ENCODE assay signal across 23 mouse cellular contexts in the genomic region with DNA sequence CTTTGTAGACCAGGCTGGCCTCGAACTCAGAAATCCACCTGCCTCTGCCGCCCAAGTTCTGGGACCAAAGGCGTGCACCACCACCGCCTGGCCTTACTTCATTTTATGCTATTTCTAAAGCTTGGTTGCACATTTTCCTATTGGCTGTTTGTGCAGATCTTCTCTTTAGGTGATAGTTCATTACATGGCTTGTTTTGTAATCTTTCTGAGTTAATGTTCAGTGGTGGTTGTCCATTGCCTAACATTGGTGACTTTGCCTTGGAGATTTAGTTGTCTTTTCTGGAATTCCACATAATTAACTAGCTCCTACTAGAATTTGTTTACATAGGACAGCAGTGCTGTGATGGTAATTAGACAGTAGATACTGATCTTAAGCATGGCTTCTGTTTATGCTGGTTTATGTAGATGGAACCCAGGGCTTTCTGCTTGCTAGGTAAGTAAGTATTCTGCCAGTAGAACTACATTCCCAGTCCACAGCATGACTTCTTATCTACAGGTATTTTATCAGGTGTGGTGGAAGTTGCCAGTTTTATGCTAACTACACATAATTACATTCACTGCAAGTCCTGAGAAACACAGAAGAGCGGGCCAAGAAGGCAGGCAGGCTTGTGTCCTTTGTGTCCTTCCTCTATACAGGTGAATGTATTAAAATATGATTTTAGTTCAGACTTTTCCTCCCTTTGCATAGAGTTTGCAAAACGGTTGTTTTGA. TPM values are rescaled to one million over a fixed set of nuclear protein-coding genes. Genes with fewer than 3 reads are reported as not detected.
DNase-seq lines count a peak whose midpoint lies in the region; ATAC-seq and TF ChIP-seq lines count a peak whose summit lies in the region.
"Had no signal": no experiment of that assay in that cellular context is flagged by ENCODE, and none has a peak within 500 bp of the region (broad histone marks: within the 10 kb centered on the region; RNA-seq: fewer than 3 reads in every experiment).

No protein-coding gene starts in this region.

- no peak overlapping the region for H3K4me2 ChIP-seq in intestine, embryonic 16.5 days (ENCODE audit: low read depth, low read length)
- no peak overlapping the region for H3K4me2 ChIP-seq in intestine, embryonic 15.5 days (replicated peaks)
- no peak overlapping the region for H3K4me2 ChIP-seq in liver, embryonic 12.5 days
- H3K4me2 ChIP-seq in intestine, postnatal 0 days (replicated peaks; ENCODE audit: low read depth), result no peak overlapping the region
- peak overlapping the region; percentile 24; the same call in 1 of the 2 replicates for H3K4me2 ChIP-seq in liver, postnatal 0 days (ENCODE audit: low read depth, low read length)
- H3K4me2 ChIP-seq: embryonic facial prominence, embryonic 15.5 days; heart, embryonic 12.5 days; liver, embryonic 13.5 days; midbrain, embryonic 12.5 days had no signal

- H3K27ac ChIP-seq in intestine, embryonic 16.5 days (ENCODE audit: low read length), result peak overlapping the region; percentile 28; the same call in 1 of the 2 replicates
- no peak overlapping the region for H3K27ac ChIP-seq in intestine, embryonic 15.5 days
- peak overlapping the region; percentile 87 for H3K27ac ChIP-seq in liver, adult 2 months (replicated peaks; ENCODE audit: insufficient read depth, low read depth, low read length)
- no peak overlapping the region for H3K27ac ChIP-seq in liver, embryonic 12.5 days
- peak overlapping the region; percentile 21; the same call in 1 of the 2 replicates for H3K27ac ChIP-seq in intestine, postnatal 0 days (ENCODE audit: low read depth, low read length)
- H3K27ac ChIP-seq in liver, postnatal 0 days (ENCODE audit: low read depth), result peak overlapping the region; percentile 88
- H3K27ac ChIP-seq: embryonic facial prominence, embryonic 15.5 days; hindbrain, embryonic 10.5 days; hindbrain, postnatal 0 days; limb, embryonic 10.5 days; liver, embryonic 13.5 days; midbrain, embryonic 12.5 days had no signal

- no peak for TF ChIP-seq CTCF in liver, adult 2 months (IDR thresholded peaks at IDR 0.05; ENCODE audit: low read depth, low read length)
- TF ChIP-seq CTCF in intestine, postnatal 0 days (IDR thresholded peaks at IDR 0.05; ENCODE audit: low read depth), result no peak
- no peak for TF ChIP-seq CTCF in liver, postnatal 0 days (IDR thresholded peaks at IDR 0.05; ENCODE audit: low read depth)

- peak; percentile 27; the same call in 1 of the 2 replicates for TF ChIP-seq EP300 in liver, postnatal 0 days (IDR thresholded peaks at IDR 0.05; ENCODE audit: low read depth)

- H3K9ac ChIP-seq in intestine, embryonic 16.5 days (ENCODE audit: low read depth, low read length), result no peak overlapping the region
- H3K9ac ChIP-seq in intestine, embryonic 15.5 days, result no peak overlapping the region
- H3K9ac ChIP-seq in liver, adult 2 months (ENCODE audit: low read depth, low read length), result peak overlapping the region; percentile 40; the same call in 1 of the 2 replicates
- no peak overlapping the region for H3K9ac ChIP-seq in liver, embryonic 12.5 days
- no peak overlapping the region for H3K9ac ChIP-seq in intestine, postnatal 0 days (ENCODE audit: low read depth, low read length)
- no peak overlapping the region for H3K9ac ChIP-seq in liver, postnatal 0 days (replicated peaks)
- H3K9ac ChIP-seq: embryonic facial prominence, embryonic 15.5 days; heart, embryonic 12.5 days; liver, embryonic 13.5 days; midbrain, embryonic 12.5 days had no signal

- H3K36me3 ChIP-seq in intestine, embryonic 16.5 days (ENCODE audit: control insufficient read depth, insufficient read depth, low read length), result no peaks in the 10 kb centered on the region
- H3K36me3 ChIP-seq in intestine, embryonic 15.5 days, result no peaks in the 10 kb centered on the region
- H3K36me3 ChIP-seq in liver, adult 2 months (ENCODE audit: control insufficient read depth, insufficient read depth, low read length), result 0 out of 2 replicates have a peak, but pooled peaks cover 1% of the 10 kb centered on the region
- H3K36me3 ChIP-seq in liver, embryonic 12.5 days, result peaks cover 3% of the 10 kb centered on the region; the same call in 1 of the 2 replicates
- H3K36me3 ChIP-seq in intestine, postnatal 0 days (ENCODE audit: control insufficient read depth, insufficient read depth), result no peaks in the 10 kb centered on the region
- H3K36me3 ChIP-seq in liver, postnatal 0 days (replicated peaks; ENCODE audit: insufficient read depth, low read length), result peaks cover 5% of the 10 kb centered on the region; the same call in 1 of the 2 replicates
- H3K36me3 ChIP-seq: embryonic facial prominence, embryonic 15.5 days; hindbrain, embryonic 10.5 days; limb, embryonic 10.5 days; liver, embryonic 13.5 days; midbrain, embryonic 12.5 days had no signal

- TF ChIP-seq POLR2A in liver, adult 2 months (IDR thresholded peaks at IDR 0.05; ENCODE audit: extremely low read depth, insufficient read depth, low read length), result no peak

- H3K4me3 ChIP-seq in intestine, embryonic 16.5 days (ENCODE audit: low read length), result no peak overlapping the region
- H3K4me3 ChIP-seq in intestine, embryonic 15.5 days (replicated peaks), result no peak overlapping the region
- peak overlapping the region; percentile 27; the same call in 1 of the 2 replicates for H3K4me3 ChIP-seq in liver, adult 2 months (ENCODE audit: insufficient read depth, low read depth, low read length)
- H3K4me3 ChIP-seq in liver, embryonic 12.5 days, result no peak overlapping the region
- no peak overlapping the region for H3K4me3 ChIP-seq in intestine, postnatal 0 days (ENCODE audit: low read depth, low read length)
- no peak overlapping the region for H3K4me3 ChIP-seq in liver, postnatal 0 days (ENCODE audit: low read depth, low read length)
- H3K4me3 ChIP-seq: embryonic facial prominence, embryonic 15.5 days; heart, embryonic 12.5 days; hindbrain, embryonic 10.5 days; limb, embryonic 10.5 days; liver, embryonic 13.5 days; midbrain, embryonic 12.5 days had no signal

- ATAC-seq in intestine, embryonic 16.5 days, result peak; percentile 63
- no peak for ATAC-seq in intestine, embryonic 15.5 days
- no peak for ATAC-seq in liver, embryonic 12.5 days
- peak; percentile 77 for ATAC-seq in intestine, postnatal 0 days
- ATAC-seq in liver, postnatal 0 days, result peak; percentile 53
- ATAC-seq in megakaryocyte-erythroid progenitor cell, adult 5-6 weeks (replicated peaks; ENCODE audit: low FRiP score, low TSS enrichment, poor library complexity, severe bottlenecking), result no peak
- ATAC-seq: forebrain, embryonic 14.5 days; hindbrain, postnatal 0 days had no signal

- no peaks in the 10 kb centered on the region for H3K9me3 ChIP-seq in intestine, embryonic 16.5 days (ENCODE audit: control insufficient read depth, low read length)
- no peaks in the 10 kb centered on the region for H3K9me3 ChIP-seq in intestine, embryonic 15.5 days
- no peaks in the 10 kb centered on the region for H3K9me3 ChIP-seq in liver, embryonic 12.5 days (replicated peaks)
- no peaks in the 10 kb centered on the region for H3K9me3 ChIP-seq in intestine, postnatal 0 days (ENCODE audit: control insufficient read depth)
- no peaks in the 10 kb centered on the region for H3K9me3 ChIP-seq in liver, postnatal 0 days (ENCODE audit: low read length)
- H3K9me3 ChIP-seq: embryonic facial prominence, embryonic 15.5 days; heart, embryonic 12.5 days; hindbrain, embryonic 10.5 days; limb, embryonic 10.5 days; liver, embryonic 13.5 days; midbrain, embryonic 12.5 days had no signal

- H3K79me2 ChIP-seq in liver, adult 2 months (ENCODE audit: control insufficient read depth, insufficient read depth, low read length), result peaks cover 11% of the 10 kb centered on the region; the same call in 1 of the 2 replicates

- peak; percentile 97 for DNase-seq in liver, adult 2 months (ENCODE audit: extremely low read depth, low read depth, low spot score)
- DNase-seq in liver, postnatal 0 days, result no peak
- no peak for DNase-seq in spleen, postnatal 10 days (ENCODE audit: low spot score in 2 of 2)
- DNase-seq: adrenal gland, adult 8-10 months; cerebellum, adult 8-10 months; heart, postnatal 10 days; liver, embryonic 13.5 days; thymus, adult 18-20 months; thymus, postnatal 4 days had no signal

- no peaks in the 10 kb centered on the region for H3K4me1 ChIP-seq in intestine, embryonic 16.5 days (ENCODE audit: control insufficient read depth, insufficient read depth, low read length)
- no peaks in the 10 kb centered on the region for H3K4me1 ChIP-seq in intestine, embryonic 15.5 days (replicated peaks)
- peaks cover 26% of the 10 kb centered on the region for H3K4me1 ChIP-seq in liver, adult 2 months (ENCODE audit: control insufficient read depth, insufficient read depth, low read length)
- H3K4me1 ChIP-seq in liver, embryonic 12.5 days, result peaks cover 10% of the 10 kb centered on the region; the same call in 1 of the 2 replicates
- H3K4me1 ChIP-seq in intestine, postnatal 0 days (replicated peaks; ENCODE audit: control insufficient read depth, insufficient read depth, low read length), result no peaks in the 10 kb centered on the region
- H3K4me1 ChIP-seq in liver, postnatal 0 days (ENCODE audit: insufficient read depth), result peaks cover 21% of the 10 kb centered on the region
- H3K4me1 ChIP-seq: embryonic facial prominence, embryonic 15.5 days; heart, embryonic 12.5 days had no signal

- no peaks in the 10 kb centered on the region for H3K27me3 ChIP-seq in intestine, embryonic 16.5 days (replicated peaks; ENCODE audit: control insufficient read depth, insufficient read depth, low read length)
- no peaks in the 10 kb centered on the region for H3K27me3 ChIP-seq in intestine, embryonic 15.5 days (replicated peaks)
- H3K27me3 ChIP-seq in liver, adult 2 months (ENCODE audit: control insufficient read depth, insufficient read depth, low read length), result no peaks in the 10 kb centered on the region
- no peaks in the 10 kb centered on the region for H3K27me3 ChIP-seq in liver, embryonic 12.5 days (replicated peaks)
- H3K27me3 ChIP-seq in intestine, postnatal 0 days (replicated peaks; ENCODE audit: control insufficient read depth, insufficient read depth, low read length), result no peaks in the 10 kb centered on the region
- H3K27me3 ChIP-seq in liver, postnatal 0 days (ENCODE audit: insufficient read depth, low read length), result no peaks in the 10 kb centered on the region
- H3K27me3 ChIP-seq: embryonic facial prominence, embryonic 15.5 days; heart, embryonic 12.5 days; liver, embryonic 13.5 days; midbrain, embryonic 12.5 days had no signal

- 88% methylated on average over 6 of the region's 6 CpGs for WGBS in intestine, embryonic 16.5 days
- 86% methylated on average over 6 of the region's 6 CpGs for WGBS in intestine, embryonic 15.5 days
- WGBS in liver, adult 2 months, result 27% methylated on average over 6 of the region's 6 CpGs
- 84% methylated on average over 6 of the region's 6 CpGs for WGBS in liver, embryonic 12.5 days (ENCODE audit: insufficient replicate concordance)
- WGBS in intestine, postnatal 0 days, result 72% methylated on average over 6 of the region's 6 CpGs
- WGBS in liver, postnatal 0 days (ENCODE audit: insufficient replicate concordance), result 67% methylated on average over 6 of the region's 6 CpGs

RNA-seq across cellular contexts. Expression of gene Pnpla8, which starts 53.1 kb away (rescaled TPM):
- 56.6 and 62.7 TPM in 2 replicates for polyA plus RNA-seq in intestine, embryonic 16.5 days (2015; fragmentation: Nextera tagmentation; extraction: Ambion mirVana)
- polyA plus RNA-seq in intestine, embryonic 15.5 days (2015; fragmentation: Nextera tagmentation; extraction: Ambion mirVana), result 53.8 and 57.5 TPM in 2 replicates
- 108 and 111 TPM in 2 replicates for total RNA-seq in liver, adult 2 months (2014; rRNA removed)
- polyA plus RNA-seq in liver, adult 2 months (2012; rRNA removed), result 17.2 and 20.5 TPM in 2 replicates
- polyA plus RNA-seq in liver, embryonic 12.5 days (2016; fragmentation: Nextera tagmentation; extraction: Ambion mirVana), result 25.7 and 27.2 TPM in 2 replicates
- 55.2 and 61.6 TPM in 2 replicates for polyA plus RNA-seq in intestine, postnatal 0 days (2015; fragmentation: Nextera tagmentation; extraction: Ambion mirVana)
- 49.6 and 53.5 TPM in 2 replicates for polyA plus RNA-seq in liver, postnatal 0 days (2015; fragmentation: Nextera tagmentation; extraction: Ambion mirVana)
- 22.4 and 26.2 TPM in 2 replicates for total RNA-seq in megakaryocyte-erythroid progenitor cell, adult 5-6 weeks (2014; fragmentation: Nextera tagmentation)
- total RNA-seq in megakaryocyte-erythroid progenitor cell, adult 5-6 weeks (2017), result 37.3 and 51.8 TPM in 2 replicates

RNA-seq across cellular contexts. Expression of gene Nrcam, which starts 54.4 kb away (rescaled TPM):
- polyA plus RNA-seq in intestine, embryonic 16.5 days (2015; fragmentation: Nextera tagmentation; extraction: Ambion mirVana), result 2.6 and 3.6 TPM in 2 replicates
- polyA plus RNA-seq in intestine, embryonic 15.5 days (2015; fragmentation: Nextera tagmentation; extraction: Ambion mirVana), result 4.2 and 4.4 TPM in 2 replicates
- total RNA-seq in liver, adult 2 months (2014; rRNA removed), result 0.27 TPM in 1 of 2 replicates, not detected in the other
- not detected in 2 replicates for polyA plus RNA-seq in liver, adult 2 months (2012; rRNA removed)
- polyA plus RNA-seq in liver, embryonic 12.5 days (2016; fragmentation: Nextera tagmentation; extraction: Ambion mirVana), result 0.31 and 0.42 TPM in 2 replicates
- polyA plus RNA-seq in intestine, postnatal 0 days (2015; fragmentation: Nextera tagmentation; extraction: Ambion mirVana), result 1.1 and 1.7 TPM in 2 replicates
- 0.17 TPM in 1 of 2 replicates, not detected in the other for polyA plus RNA-seq in liver, postnatal 0 days (2015; fragmentation: Nextera tagmentation; extraction: Ambion mirVana)
- 0.17 and 2.8 TPM in 2 replicates for total RNA-seq in megakaryocyte-erythroid progenitor cell, adult 5-6 weeks (2014; fragmentation: Nextera tagmentation)
- total RNA-seq in megakaryocyte-erythroid progenitor cell, adult 5-6 weeks (2017), result 5.0 TPM in 1 of 2 replicates, not detected in the other
- total RNA-seq: monocyte, adult 5-6 weeks; neutrophil, adult 5-6 weeks had no signal

Comparison
In these comparisons a context has a peak if more than half of its experiments do, and no peak if none do; other contexts are left out.
1. ATAC-seq: peak in intestine, embryonic 16.5 days (single experiment), intestine, postnatal 0 days (single experiment) and liver, postnatal 0 days (single experiment); none in intestine, embryonic 15.5 days (single experiment), liver, embryonic 12.5 days (single experiment) and megakaryocyte-erythroid progenitor cell, adult 5-6 weeks (single experiment).
2. H3K27ac ChIP-seq: peak in intestine, embryonic 16.5 days (single experiment), liver, adult 2 months (single experiment), intestine, postnatal 0 days (single experiment) and liver, postnatal 0 days (single experiment); none in intestine, embryonic 15.5 days (single experiment) and liver, embryonic 12.5 days (single experiment).